Mouse (Mus musculus): ENCODE results near the gene Fastk.

DNA sequence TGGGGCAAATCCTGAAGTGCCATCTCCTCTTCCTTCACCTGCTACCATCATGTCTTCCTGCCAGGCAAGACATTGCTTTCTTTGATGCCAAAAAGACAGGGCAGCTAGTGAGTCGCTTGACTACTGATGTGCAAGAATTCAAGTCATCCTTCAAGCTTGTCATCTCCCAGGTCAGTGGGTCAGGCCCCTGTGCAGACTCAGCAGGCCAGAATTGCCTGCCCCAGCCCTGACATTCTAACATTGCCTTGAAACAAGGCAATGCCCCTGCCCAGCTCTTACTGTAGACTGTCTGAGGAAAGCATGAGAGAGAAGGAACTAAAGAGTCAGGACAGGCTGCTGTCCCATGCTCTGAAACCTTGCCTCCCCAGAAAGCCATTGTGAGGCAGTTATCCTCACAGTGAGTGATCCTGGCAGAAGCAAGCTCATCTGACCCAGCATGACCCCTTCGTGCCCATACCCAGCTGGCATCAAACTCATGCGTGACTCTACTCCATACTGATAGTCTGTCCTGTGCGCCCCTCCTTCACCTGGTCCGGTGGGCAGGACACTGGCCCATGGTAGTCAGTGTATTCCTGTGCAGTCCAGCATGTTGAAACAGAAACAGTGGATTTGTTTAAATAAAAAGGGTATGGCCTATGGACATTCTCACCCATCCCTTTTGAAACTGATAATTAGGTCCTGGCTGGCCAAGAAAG, 44.0 kb downstream of the Fastk start:
- no peak for TF ChIP-seq CTCF (IDR thresholded peaks at IDR 0.05; ENCODE audit: borderline replicate concordance, control insufficient read depth, extremely low read depth, insufficient read depth, low read length, poor library complexity)
- no peak for TF ChIP-seq POLR2A (IDR thresholded peaks at IDR 0.05; ENCODE audit: control insufficient read depth, extremely low read depth, insufficient read depth, low read length, poor library complexity)
